28 mouse cellular contexts compared by ENCODE assay signal in the genomic region with DNA sequence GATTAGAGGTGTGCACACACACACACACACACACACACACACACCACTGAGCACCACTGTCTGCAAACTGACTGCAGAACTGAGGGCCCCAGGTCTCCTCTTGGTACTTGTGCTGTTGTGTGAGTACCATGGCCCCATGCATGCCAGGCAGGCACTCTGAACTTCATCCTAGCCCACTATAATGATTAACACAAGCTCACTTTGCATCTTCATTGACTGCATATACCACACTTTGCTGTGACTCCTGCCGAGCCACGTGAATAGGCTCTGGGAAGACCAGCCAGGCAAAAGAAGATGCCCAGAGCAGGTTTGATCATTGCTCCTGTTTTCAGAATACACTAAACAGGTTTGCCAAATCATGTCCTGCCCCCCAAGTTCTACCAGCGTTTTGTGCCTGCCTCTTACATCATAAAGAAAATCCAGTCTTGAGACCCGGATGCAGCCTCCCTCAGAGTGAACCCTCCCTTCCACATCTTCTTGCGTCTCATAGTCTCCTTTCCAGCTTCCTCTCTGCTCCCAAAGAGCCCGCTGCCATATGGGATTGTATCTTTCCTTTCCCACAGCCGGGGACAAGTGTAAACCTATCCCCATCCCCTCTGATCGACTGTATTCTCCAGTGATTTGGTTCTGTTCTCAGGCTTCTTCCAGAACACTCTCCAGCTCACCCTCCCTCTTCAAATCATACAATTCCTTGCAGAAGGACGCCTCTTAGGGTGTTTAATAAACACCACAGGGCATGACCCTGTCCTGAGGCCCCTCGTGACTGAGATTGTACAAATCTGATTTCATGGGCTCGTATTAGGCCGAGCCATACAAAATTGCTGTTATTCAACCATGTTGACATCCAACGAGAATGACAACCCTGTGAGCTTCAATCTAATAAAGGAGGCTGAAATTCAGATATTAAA.
DNase-seq lines count a peak whose midpoint lies in the region; ATAC-seq and TF ChIP-seq lines count a peak whose summit lies in the region.
"Had no signal": no experiment of that assay in that cellular context is flagged by ENCODE, and none has a peak within 500 bp of the region (broad histone marks: within the 10 kb centered on the region; RNA-seq: fewer than 3 reads in every experiment).

No protein-coding gene starts in this region.

- no peak; the same call in 1 of the 2 replicates for ATAC-seq in embryonic facial prominence, embryonic 12.5 days (ENCODE audit: insufficient number of reproducible peaks, insufficient read depth, low FRiP score, low TSS enrichment)
- ATAC-seq in kidney, postnatal 0 days (replicated peaks; ENCODE audit: low FRiP score, low read depth) = peak; percentile 59
- ATAC-seq: activated CD4-positive, CD25-positive, alpha-beta regulatory T cell, adult 4 months; forebrain, embryonic 15.5 days; hindbrain, embryonic 16.5 days; intestine, embryonic 16.5 days; midbrain, embryonic 16.5 days had no signal

- H3K4me2 ChIP-seq in embryonic facial prominence, embryonic 12.5 days (replicated peaks) = no peak overlapping the region
- H3K4me2 ChIP-seq in kidney, postnatal 0 days (ENCODE audit: low read length) = no peak overlapping the region
- H3K4me2 ChIP-seq: forebrain, embryonic 15.5 days; heart, embryonic 12.5 days had no signal

- no peaks in the 10 kb centered on the region for H3K9me3 ChIP-seq in embryonic facial prominence, embryonic 12.5 days
- no peaks in the 10 kb centered on the region for H3K9me3 ChIP-seq in kidney, postnatal 0 days (replicated peaks; ENCODE audit: low read length)
- H3K9me3 ChIP-seq: forebrain, embryonic 15.5 days; heart, embryonic 12.5 days; hindbrain, embryonic 10.5 days had no signal

- peaks cover 26% of the 10 kb centered on the region for H3K4me1 ChIP-seq in embryonic facial prominence, embryonic 12.5 days
- H3K4me1 ChIP-seq in kidney, adult 2 months (ENCODE audit: control insufficient read depth, insufficient read depth, low read length) = peaks cover 3% of the 10 kb centered on the region; the same call in 1 of the 2 replicates
- peaks cover 3% of the 10 kb centered on the region; the same call in 1 of the 2 replicates for H3K4me1 ChIP-seq in kidney, postnatal 0 days (replicated peaks; ENCODE audit: insufficient read depth, low read length)
- H3K4me1 ChIP-seq: forebrain, embryonic 15.5 days had no signal

- TF ChIP-seq CTCF in kidney, adult 2 months (conservative IDR thresholded peaks at IDR 0.05; ENCODE audit: insufficient read depth, insufficient read length, low read depth, low read length) = no peak
- no peak for TF ChIP-seq CTCF in kidney, postnatal 0 days (IDR thresholded peaks at IDR 0.05; ENCODE audit: low read depth)

- DNase-seq in heart, adult 11 months = peak; percentile 90
- no peak for DNase-seq in heart, postnatal 10 days
- DNase-seq in kidney, adult 2 months = peak; percentile 54
- no peak for DNase-seq in kidney, postnatal 0 days (ENCODE audit: low spot score)
- no peak for DNase-seq in adrenal gland, postnatal 4 days (ENCODE audit: low spot score in 2 of 2)
- no peak for DNase-seq in heart, postnatal 25 days (ENCODE audit: low spot score)
- no peak for DNase-seq in lung, postnatal 36 days
- DNase-seq: adrenal gland, adult 8-10 months; cerebellum, adult 8-10 months; cerebellum, postnatal 25 days; gastrocnemius, adult 2 months; gastrocnemius, postnatal 36 days; heart, adult 2 months; liver; lung, adult 2 months; lung, postnatal 10 days; right cerebral cortex, postnatal 4 days; thymus, postnatal 4 days had no signal

- H3K27ac ChIP-seq in embryonic facial prominence, embryonic 12.5 days = peak overlapping the region; percentile 43
- H3K27ac ChIP-seq in kidney, adult 2 months (ENCODE audit: insufficient read depth, low read depth, low read length) = no peak overlapping the region
- H3K27ac ChIP-seq in kidney, postnatal 0 days = no peak overlapping the region
- H3K27ac ChIP-seq: forebrain, embryonic 15.5 days; gastrocnemius, adult 2 months; heart, adult 2 months; hindbrain, embryonic 10.5 days; liver, embryonic 14.5 days had no signal

- intact Hi-C loops in heart, postnatal 10 days (cut with DNase I) = no loop called here
- intact Hi-C loops in heart, postnatal 25 days (cut with DNase I) = no loop called here

- 0 out of 2 replicates have a peak, but pooled peaks cover 2% of the 10 kb centered on the region for H3K27me3 ChIP-seq in embryonic facial prominence, embryonic 12.5 days
- no peaks in the 10 kb centered on the region for H3K27me3 ChIP-seq in kidney, adult 2 months (replicated peaks; ENCODE audit: control insufficient read depth, insufficient read depth, low read length)
- H3K27me3 ChIP-seq in kidney, postnatal 0 days (ENCODE audit: insufficient read depth, low read length) = no peaks in the 10 kb centered on the region
- H3K27me3 ChIP-seq: CH12.LX; forebrain, embryonic 15.5 days; heart, embryonic 12.5 days had no signal

- H3K36me3 ChIP-seq in embryonic facial prominence, embryonic 12.5 days = no peaks in the 10 kb centered on the region
- H3K36me3 ChIP-seq in kidney, adult 2 months (ENCODE audit: control insufficient read depth, insufficient read depth, low read length) = no peaks in the 10 kb centered on the region
- no peaks in the 10 kb centered on the region for H3K36me3 ChIP-seq in kidney, postnatal 0 days (ENCODE audit: insufficient read depth, low read length)
- H3K36me3 ChIP-seq: forebrain, embryonic 15.5 days; heart, embryonic 12.5 days; hindbrain, embryonic 10.5 days had no signal

- TF ChIP-seq POLR2A in kidney, adult 2 months (IDR thresholded peaks at IDR 0.05; ENCODE audit: low read depth, low read length) = no peak

- no peak overlapping the region for H3K4me3 ChIP-seq in embryonic facial prominence, embryonic 12.5 days
- no peak overlapping the region for H3K4me3 ChIP-seq in kidney, adult 2 months (ENCODE audit: insufficient read depth, low read depth, low read length)
- no peak overlapping the region for H3K4me3 ChIP-seq in kidney, postnatal 0 days (replicated peaks; ENCODE audit: low read depth, low read length)
- H3K4me3 ChIP-seq: forebrain, embryonic 15.5 days; gastrocnemius, adult 2 months; heart, adult 2 months; heart, embryonic 12.5 days; hindbrain, embryonic 10.5 days had no signal

- H3K9ac ChIP-seq in embryonic facial prominence, embryonic 12.5 days = no peak overlapping the region
- no peak overlapping the region for H3K9ac ChIP-seq in kidney, postnatal 0 days (ENCODE audit: low read depth, low read length)
- H3K9ac ChIP-seq: forebrain, embryonic 15.5 days; heart, embryonic 12.5 days; liver, embryonic 14.5 days had no signal

- WGBS in embryonic facial prominence, embryonic 12.5 days = 28% methylated on average over 13 of the region's 13 CpGs
- 58% methylated on average over 13 of the region's 13 CpGs for WGBS in kidney, adult 2 months
- 61% methylated on average over 13 of the region's 13 CpGs for WGBS in kidney, postnatal 0 days

Comparison
In these comparisons a context has a peak if more than half of its experiments do, and no peak if none do; other contexts are left out.
1. DNase-seq: peak in heart, adult 11 months (single experiment) and kidney, adult 2 months (single experiment); none in heart, postnatal 10 days (0 of 2), kidney, postnatal 0 days (single experiment), adrenal gland, postnatal 4 days (0 of 2), heart, postnatal 25 days (single experiment) and lung, postnatal 36 days (single experiment).